Mouse (Mus musculus) c-Kit-positive CD71-positive TER-119-negative erythroid progenitor cells, embryonic 14.5 days (primary cell): ENCODE results near the gene Polr1e.
"Not testable (repeated sequence)": the region's sequence is repeated elsewhere in the genome, so short reads cannot be mapped to it uniquely, and the experiment has no call there.

ENCODE experiments used
- DNase-seq: peaks from one replicate; pipeline ENCODE4 v3.0.0-alpha.2; 2013; ENCODE audit warnings: low read depth

Gene Polr1e

GRCm38 (mm10) chr4:45018452-45018980 is at the start of gene Polr1e:
TSS of gene Polr1e (plus strand) at chr4:45018583.
- DNase-seq = peak; percentile 97

DNA sequence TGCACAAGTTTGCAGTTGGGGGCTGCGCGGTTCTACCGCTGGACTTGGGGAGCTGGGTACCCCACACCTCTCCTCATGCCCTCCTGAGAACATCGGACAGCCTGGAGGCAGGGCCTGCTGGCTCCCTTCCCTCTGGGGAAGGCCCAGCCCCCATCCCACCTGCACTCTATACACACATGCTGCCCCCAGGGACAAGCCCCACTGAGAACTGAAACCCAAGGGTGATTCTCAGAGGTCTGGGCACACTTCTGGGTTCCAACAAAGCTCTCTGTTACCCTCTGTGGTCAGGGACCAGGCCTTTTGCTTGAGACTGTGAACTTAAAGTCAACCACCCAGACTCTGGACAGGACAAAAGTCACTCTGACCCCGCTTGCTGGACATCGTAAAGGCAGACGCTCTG is 48.3 kb upstream of the Polr1e start:
- no peak for DNase-seq

- peak; percentile 63 for DNase-seq
Observed at GRCm38 (mm10) chr4:44970612-44971110, 47.7 kb upstream of the Polr1e start.

- peak; percentile 85 for DNase-seq
Observed at GRCm38 (mm10) chr4:44973450-44973849, 44.9 kb upstream of the Polr1e start.

GRCm38 (mm10) chr4:44973871-44974270 is 44.5 kb upstream of the Polr1e start:
- no peak for DNase-seq

GRCm38 (mm10) chr4:44974331-44974730 is 44.1 kb upstream of the Polr1e start:
- DNase-seq = no peak

DNA sequence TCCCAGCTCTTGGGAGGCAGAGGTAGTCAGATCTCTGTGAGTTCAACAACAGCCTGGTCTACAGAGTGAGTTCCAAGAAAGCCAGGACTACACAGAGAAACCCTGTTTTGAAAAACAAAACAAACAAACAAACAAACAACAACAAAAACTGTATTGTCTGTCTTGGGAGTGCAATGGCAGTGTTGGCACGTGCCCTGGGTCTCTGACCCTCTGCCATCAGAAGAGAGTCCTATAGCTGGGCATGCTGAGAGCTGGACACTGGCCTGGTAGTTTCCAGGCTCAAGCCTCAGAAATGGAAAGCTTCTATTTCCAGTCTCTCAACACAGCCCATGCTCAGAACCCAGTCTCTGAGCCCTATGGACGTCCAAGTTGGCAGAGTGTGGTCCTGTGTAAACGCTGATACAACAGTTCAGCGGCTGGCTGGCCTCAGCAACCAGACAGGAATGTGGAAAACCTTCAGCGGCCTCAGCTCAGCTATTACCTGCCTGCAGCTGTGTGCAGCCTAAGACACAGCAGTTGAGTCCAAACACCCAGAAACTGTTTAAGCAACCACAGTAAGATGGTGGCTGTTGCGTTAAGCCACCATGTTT is 42.3 kb upstream of the Polr1e start:
- DNase-seq = no peak

- no peak for DNase-seq
Observed at GRCm38 (mm10) chr4:44976921-44977710, 41.3 kb upstream of the Polr1e start.

- no peak for DNase-seq
Observed at GRCm38 (mm10) chr4:44978175-44978574, 40.2 kb upstream of the Polr1e start.

DNA sequence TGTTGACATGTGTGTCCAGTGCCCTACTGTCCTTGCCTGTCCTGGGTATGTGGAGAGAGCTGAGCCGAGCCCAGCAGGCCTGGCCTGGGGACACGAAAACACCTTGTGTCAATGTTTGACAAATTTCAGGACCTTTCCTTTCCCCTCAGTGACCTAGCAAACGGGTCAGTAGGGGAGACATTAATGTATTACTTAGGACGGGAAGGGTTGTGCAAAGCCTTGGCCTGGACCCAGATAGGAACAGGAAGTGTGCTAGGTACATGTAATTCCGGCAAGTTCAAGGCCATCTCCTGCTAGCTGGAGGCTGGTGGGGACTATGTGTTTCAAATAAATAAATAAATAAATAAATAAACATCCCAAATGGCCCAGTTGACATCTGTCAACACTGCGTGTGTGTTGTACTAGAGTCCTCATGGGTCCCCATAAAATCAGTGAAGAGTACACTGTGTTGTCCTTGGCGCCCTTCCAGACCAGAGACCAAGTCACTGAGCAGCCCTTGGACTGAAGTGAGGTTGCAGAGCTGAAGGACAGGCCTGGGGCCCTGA is 38.5 kb upstream of the Polr1e start:
- DNase-seq = no peak

- peak; percentile 83 for DNase-seq
Observed at GRCm38 (mm10) chr4:44981280-44981973, 37.0 kb upstream of the Polr1e start, which contains the start of gene Grhpr. TSS of gene Grhpr (plus strand) at chr4:44981395.

GRCm38 (mm10) chr4:44981974-44982287 is 36.5 kb upstream of the Polr1e start:
- DNase-seq = no peak

- DNase-seq = no peak
Observed at GRCm38 (mm10) chr4:44982440-44983130, 35.8 kb upstream of the Polr1e start.

- DNase-seq = no peak
Observed at GRCm38 (mm10) chr4:44983131-44983740, 35.1 kb upstream of the Polr1e start.

- DNase-seq = no peak
Observed at GRCm38 (mm10) chr4:44990560-44990959, 27.8 kb upstream of the Polr1e start.

DNA sequence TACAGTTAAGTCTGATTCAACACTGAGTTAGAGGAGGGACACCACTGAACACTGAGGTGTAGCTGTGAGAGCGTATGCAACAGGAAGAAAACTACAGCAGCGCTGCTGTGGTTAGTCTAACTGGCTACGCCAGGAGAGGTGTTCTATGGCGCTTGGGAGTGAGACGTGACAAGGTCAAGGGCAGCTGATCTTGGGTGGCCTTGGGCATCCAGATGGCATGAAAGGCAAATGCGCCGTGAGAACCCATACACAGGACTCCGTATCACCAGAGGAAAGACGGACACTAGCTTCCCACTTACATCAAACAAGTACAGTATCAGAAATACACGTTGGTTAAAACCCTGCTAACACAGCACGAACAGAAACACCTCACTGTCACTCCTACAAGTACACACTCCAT is 26.1 kb upstream of the Polr1e start:
- DNase-seq = not testable (repeated sequence)

GRCm38 (mm10) chr4:44993179-44993578 is 25.2 kb upstream of the Polr1e start:
- not testable (repeated sequence) for DNase-seq

GRCm38 (mm10) chr4:44993847-44994246 is 24.5 kb upstream of the Polr1e start:
- peak; percentile 71 for DNase-seq

DNA sequence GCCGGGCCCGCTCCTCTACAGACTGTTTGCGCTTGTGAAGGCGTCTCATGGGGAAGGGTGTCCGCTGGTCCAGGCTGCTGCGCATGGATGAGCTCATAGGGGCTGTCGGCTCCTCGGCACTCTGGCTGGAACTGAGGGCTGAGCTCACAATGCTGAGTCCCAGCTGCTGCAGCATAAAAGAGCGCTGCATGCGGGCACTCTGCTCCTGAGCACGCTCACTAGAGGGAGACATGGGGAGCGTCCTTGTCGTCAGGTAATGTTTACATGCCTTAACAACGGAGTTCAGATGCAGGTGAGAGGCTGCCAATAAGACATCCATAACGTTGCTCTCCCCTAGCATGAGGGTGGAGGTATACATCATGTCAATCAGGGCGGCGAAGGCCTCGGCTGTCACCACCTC is 23.6 kb upstream of the Polr1e start:
- DNase-seq = no peak

DNA sequence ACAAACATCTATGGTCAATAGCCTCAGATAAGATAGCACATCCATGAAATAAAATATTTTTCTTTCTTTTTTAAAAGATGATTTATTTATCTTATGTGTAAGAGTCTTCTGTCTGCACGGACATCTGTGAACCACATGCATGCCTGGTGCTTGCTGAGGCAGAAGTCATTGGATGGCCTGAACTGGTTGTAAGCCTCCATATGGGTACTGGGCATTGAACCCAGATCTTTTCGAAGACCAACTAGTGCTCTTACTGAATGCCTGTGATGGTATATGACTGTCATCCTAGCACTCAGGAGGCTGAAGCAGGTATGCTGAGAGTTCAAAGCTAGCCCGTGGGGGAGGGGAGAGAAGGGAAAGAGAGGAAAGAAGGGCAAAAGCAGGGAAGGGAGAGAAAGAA is 20.3 kb upstream of the Polr1e start:
- no peak for DNase-seq

DNA sequence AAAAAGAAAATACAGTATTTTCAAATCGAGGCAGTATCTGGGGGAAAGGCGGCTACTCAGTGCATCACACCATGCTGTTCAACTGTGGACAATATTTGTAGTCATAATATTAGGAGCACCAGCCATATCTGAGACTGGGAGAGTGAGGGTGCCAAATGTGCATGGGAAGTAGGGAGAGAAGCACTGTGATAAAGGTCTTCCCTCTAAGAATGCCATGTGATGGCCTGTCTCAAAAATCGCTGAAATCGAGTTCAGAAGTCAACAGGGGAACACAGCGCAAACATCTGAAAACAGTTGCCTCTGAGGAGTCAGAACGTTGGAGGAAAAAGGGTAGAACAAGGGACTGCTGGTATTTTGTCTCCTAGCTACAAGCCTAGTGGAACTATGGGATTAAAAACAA is 18.4 kb upstream of the Polr1e start:
- DNase-seq = no peak
